Mouse (Mus musculus): ENCODE measurements around the gene Gimap9.

The Gimap9 gene

GRCm38 (mm10) chr6:48685251-48685650 lies 9.3 kb downstream of the Gimap9 start:
- in situ Hi-C loops (cut with MboI, MseI), result loop anchor here in 1 of 2 experiments (10.0 kb wide), 1 partner anchor 60 kb away; the partner anchor contains the start of gene Gimap5

DNA sequence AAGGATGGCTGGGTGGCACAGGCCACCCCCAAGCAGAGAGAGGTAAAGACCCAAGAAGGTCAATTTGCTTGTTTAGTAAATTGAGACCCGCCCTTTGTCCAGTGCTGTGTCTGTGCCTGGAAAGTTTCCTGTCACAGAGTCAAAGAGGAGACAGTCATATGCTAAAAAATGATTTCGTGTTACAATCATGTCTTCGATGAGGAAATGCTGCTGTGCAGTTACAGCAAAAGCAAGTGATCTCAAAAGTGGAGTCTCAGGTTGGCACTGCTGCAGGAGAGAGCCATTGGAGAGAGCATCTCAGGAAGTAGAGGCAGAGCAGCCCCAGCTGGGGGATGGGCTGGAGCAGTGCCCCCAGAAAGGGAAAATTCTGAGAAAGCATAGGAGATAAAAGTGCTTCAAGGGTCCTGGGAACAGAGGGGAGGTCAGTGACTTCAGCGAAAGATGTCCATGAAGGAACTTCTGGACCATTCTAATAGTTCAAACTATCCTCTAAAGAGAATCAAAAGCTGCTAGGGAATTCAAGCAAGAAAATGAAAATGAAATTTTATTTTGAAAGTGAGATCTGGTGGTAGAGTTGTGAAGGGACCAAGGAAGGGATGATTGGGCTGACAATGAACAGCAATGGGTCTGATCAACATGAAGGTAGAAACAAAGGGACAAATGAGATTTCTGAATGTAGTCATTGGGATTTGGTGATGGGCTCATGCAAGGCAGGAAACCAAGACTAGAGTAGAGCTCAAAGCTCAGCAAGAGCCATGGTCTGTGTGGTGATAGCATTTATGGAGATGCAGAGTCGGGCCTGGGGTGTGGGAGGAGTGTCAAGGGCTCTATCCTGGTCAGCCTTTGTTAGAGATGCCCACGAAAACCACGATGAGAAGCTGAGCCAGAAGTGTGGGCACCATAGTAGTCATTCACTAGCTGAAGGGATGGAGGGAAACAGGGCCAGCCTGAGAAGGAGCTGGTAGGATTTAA lies 10.1 kb downstream of the Gimap9 start:
- in situ Hi-C loops (cut with MboI, MseI), result loop anchor here in 1 of 2 experiments (10.0 kb wide), 1 partner anchor 59 kb away; the partner anchor contains the start of gene Gimap5

DNA sequence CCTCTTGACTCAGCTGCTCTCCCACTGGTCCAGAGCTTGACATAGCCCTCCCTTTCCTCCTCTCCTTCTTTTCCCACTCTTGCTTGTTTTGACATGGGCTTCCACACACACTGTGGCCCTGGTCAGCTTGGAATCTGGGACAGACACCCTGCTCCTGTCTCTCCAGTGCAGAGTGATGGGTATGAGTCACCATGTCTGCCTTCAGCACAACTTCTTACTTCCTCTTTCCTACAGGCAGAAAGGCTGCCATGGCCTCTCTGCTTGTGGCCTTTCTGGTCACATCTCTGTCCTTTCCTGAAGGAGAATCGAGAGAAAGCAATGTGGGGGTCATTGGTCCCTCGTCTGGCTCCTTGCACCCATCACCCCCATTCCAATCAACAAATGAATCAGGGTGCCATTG lies 11.1 kb downstream of the Gimap9 start:
- in situ Hi-C loops (cut with MboI, MseI), result loop anchor here in 1 of 2 experiments (10.0 kb wide), 1 partner anchor 58 kb away; the partner anchor contains the start of gene Gimap5

- in situ Hi-C loops (cut with MboI, MseI), result loop anchor here in 1 of 2 experiments (10.0 kb wide), 1 partner anchor 55 kb away; the partner anchor contains the start of gene Gimap5
These were observed 13.4 kb downstream of the Gimap9 start for GRCm38 (mm10) chr6:48689320-48689719.

DNA sequence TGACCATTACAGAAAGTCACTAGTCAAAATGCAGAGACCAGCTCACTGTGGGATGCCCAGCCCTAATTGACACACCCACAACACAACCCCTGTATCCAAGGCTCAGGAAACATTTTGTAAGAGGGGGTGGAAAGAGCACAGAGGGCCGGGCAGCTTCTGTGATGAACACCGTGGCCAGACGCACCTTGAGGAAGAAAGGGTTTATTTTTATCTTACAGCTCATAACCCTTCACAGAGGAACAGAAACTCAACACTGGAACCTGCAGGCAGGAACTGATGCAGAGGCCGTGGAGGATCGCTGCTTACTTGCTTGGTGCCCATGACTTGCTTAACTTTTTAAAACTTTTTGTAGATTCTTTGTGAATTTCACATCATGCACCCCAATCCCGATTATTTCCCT lies 17.0 kb downstream of the Gimap9 start:
- in situ Hi-C loops (cut with MboI, MseI), result no loop called here

GRCm38 (mm10) chr6:48696830-48697554 lies 21.1 kb downstream of the Gimap9 start:
- in situ Hi-C loops (cut with MboI, MseI), result no loop called here

- in situ Hi-C loops (cut with MboI, MseI), result no loop called here
These were observed 21.6 kb downstream of the Gimap9 start for GRCm38 (mm10) chr6:48697555-48697930.

DNA sequence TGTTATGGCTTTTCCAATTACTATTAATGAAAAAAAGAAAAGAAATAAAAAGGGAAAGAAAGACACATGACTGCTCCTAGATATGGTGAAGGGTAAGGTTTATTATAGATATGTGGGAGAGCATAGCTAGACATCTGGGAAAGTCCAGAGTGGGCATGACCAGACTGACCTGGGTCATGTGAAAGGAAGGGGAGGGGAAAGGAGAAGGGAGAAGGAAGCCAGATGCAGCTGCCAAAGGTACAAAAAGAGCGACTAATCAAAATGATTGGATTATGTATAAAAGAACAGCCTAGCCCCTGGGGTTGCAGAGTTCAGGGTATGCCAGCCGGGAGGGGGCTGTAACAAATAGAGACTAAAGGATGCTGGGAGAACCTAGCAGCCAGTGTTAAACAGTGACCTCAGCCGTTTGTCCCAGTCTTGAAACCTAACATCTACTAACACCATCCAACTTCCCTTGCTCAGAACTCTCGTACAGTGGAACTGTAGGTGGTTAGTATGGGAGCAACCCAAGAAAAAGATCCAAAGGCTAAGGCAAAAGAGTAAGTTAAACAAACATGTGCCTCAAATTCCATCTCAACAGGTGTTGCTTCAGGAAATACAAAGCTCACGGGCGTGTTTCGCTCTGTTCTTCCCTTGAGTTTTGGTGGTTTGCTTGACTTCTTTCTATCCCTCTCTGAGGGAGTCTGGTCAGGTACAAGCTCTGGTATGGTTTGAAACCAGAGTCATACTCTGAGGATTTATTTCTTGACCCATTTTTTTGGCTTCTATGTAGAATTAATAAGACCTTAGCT lies 22.3 kb downstream of the Gimap9 start:
- in situ Hi-C loops (cut with MboI, MseI), result no loop called here

DNA sequence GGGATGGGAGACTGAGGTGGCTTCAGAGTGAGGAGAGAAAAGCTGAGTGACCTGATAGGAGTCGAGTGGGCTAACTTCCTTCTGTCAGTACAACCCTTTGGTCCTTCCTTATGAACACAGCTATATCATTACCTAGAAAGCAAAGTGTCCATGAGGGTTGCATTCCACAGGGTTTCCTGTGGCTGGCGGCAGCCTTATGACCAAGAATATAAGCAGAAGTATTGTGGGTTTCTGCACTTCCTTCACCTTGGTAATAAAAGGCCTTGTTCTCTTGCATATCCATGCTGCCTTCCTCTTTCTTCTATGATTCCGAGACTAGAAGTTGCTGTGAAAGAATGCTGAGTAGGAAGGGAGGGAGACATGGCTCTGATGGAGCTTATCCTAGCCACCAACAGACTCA lies 23.0 kb downstream of the Gimap9 start:
- in situ Hi-C loops (cut with MboI, MseI), result no loop called here

GRCm38 (mm10) chr6:48700251-48701075 lies 24.5 kb downstream of the Gimap9 start:
- in situ Hi-C loops (cut with MboI, MseI), result loop anchor here (5.0 to 25.0 kb wide), 3 partner anchors 53 to 1046 kb away; partner anchors contain the start of gene Gimap8 (in 1 of the 2)

GRCm38 (mm10) chr6:48702146-48702545 lies 26.2 kb downstream of the Gimap9 start:
- in situ Hi-C loops (cut with MboI, MseI), result loop anchor here (5.0 to 25.0 kb wide), 3 partner anchors 55 to 1047 kb away; partner anchors contain the start of gene Gimap8 (in 1 of the 2)

DNA sequence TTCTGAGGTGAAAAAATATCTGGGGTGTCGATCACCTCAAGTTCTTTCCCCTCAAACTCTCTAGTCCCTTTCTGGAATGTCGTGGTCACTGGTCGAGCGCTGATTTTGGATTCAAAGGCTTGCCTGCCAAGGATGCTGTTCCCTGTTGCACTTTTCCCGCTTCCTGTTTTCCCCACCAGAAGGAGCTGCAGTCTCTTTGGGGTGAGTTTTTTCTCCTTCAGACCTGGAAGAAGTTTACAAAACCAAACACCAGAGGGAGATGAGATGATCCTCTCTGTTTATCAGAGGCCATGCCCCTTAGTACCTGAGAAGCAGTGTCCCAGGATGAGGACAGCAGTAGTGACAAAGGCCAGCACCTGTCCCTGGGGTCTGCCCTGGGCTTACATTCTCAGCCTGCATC lies 26.7 kb downstream of the Gimap9 start:
- in situ Hi-C loops (cut with MboI, MseI), result loop anchor here (5.0 to 25.0 kb wide), 3 partner anchors 55 to 1048 kb away; partner anchors contain the start of gene Gimap8 (in 1 of the 2)

GRCm38 (mm10) chr6:48704146-48704545 lies 28.2 kb downstream of the Gimap9 start:
- in situ Hi-C loops (cut with MboI, MseI), result loop anchor here (5.0 to 25.0 kb wide), 3 partner anchors 57 to 1049 kb away; partner anchors contain the start of gene Gimap8 (in 1 of the 2)

GRCm38 (mm10) chr6:48706130-48706529 lies 30.2 kb downstream of the Gimap9 start:
- in situ Hi-C loops (cut with MboI, MseI), result loop anchor here (10.0 to 25.0 kb wide), 2 partner anchors 944 to 1051 kb away; no protein-coding TSS in a partner anchor

DNA sequence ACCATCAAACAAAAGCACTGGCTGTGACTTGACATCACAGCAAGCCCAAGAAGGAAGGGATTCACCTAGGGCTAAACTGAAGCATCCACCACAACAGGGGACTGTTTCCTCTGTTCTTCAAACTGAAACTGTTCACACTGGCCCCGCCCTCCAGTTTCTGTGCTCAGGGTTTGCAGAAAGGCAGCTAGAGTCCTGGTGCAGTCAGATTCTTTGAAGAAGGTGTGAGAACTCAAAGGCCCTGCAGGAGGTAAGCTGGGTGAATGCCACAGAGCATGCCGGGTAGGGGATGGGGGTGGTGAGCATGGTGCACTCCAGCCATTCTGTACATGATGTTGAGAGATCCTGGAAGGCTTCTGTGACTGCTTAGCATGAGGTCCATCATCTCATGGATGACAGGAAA lies 42.5 kb downstream of the Gimap9 start, which contains the start of the genes Gm28053 and Gimap7:
Gm28053 (plus strand) TSS at position 153 of the 400 bp plus-strand sequence.
Gimap7 (plus strand) TSS at position 167 of the 400 bp plus-strand sequence.
- in situ Hi-C loops (cut with MboI, MseI), result loop anchor here in 1 of 2 experiments (10.0 to 25.0 kb wide), 2 partner anchors 956 to 1034 kb away; no protein-coding TSS in a partner anchor

DNA sequence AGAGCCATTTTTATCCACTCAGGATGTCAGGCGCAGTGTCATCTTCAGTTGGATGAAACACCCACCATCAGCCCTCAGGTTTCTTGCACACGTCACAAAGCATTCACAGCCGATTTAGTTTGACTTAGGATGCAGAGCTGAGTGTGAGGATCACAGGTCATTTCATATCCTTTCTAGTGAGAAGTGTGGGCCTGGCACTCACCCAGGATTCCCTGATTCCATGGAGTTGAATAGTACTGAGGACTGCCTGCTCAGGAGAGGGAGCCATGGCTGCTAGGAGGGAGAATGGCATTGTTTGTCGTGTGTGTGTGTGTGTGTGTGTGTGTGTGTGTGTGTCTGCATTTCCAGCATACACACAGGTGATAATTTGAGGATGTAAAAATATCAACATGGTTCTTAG lies 44.4 kb downstream of the Gimap9 start:
- in situ Hi-C loops (cut with MboI, MseI), result loop anchor here in 1 of 2 experiments (25.0 kb wide), 1 partner anchor 958 kb away; no protein-coding TSS in a partner anchor

DNA sequence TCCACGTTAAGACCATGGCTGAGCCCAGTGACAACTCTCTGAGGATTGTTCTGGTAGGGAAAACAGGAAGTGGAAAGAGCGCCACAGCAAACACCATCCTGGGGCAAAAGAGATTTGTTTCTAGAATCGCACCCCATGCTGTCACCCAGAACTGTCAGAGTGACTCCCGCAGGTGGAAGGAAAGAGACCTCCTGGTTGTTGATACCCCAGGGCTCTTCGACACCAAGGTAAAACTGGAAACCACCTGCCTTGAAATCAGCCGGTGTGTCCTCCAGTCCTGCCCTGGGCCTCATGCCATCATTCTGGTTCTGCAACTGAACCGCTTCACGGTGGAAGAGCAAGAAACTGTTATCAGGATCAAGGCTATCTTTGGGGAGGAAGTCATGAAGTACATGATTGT lies 47.5 kb downstream of the Gimap9 start:
- in situ Hi-C loops (cut with MboI, MseI), result loop anchor here in 1 of 2 experiments (25.0 kb wide), 1 partner anchor 961 kb away; no protein-coding TSS in a partner anchor

- in situ Hi-C loops (cut with MboI, MseI), result no loop called here
These were observed 49.5 kb downstream of the Gimap9 start for GRCm38 (mm10) chr6:48725476-48725875.

DNA sequence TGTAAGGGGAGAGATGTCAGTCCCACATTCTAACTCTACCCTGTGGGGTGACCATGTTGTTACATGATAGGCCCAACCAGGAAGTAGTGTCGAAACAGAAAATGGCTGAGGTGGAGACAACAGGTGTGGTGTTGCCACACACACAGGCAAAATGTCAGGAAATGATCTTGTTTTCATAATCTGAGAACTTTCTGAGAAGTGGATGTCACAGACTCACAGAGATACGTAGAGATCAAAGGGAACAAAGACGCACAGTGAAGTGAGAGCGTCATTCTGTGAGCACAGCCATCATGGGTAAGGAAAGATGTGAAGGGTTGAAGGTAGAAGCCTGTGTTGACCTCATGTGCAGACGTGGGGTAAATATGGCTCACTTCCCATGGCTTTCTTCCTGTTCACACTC lies 51.8 kb downstream of the Gimap9 start:
- in situ Hi-C loops (cut with MboI, MseI), result no loop called here
